Mouse (Mus musculus) liver, postnatal 0 days (tissue): ENCODE measurements around the gene Nav2. TPM values are rescaled to one million over a fixed set of nuclear protein-coding genes. Genes with fewer than 3 reads are reported as not detected.

Source experiments
- ATAC-seq: fragments of 200-750 bp; cut with Nextera tagmentation; 2 replicates; pipeline ENCODE4 v1.8.0; 2017; ENCODE audit warnings: mild to moderate bottlenecking, moderate library complexity
- DNase-seq: peaks from one replicate; pipeline ENCODE4 v3.0.0-alpha.2; 2016
- H3K27ac ChIP-seq: fragments of 300-500 bp; sonication (generic); 2 replicates; pipeline ENCODE4 v1.5.1; 2014; ENCODE audit warnings: antibody characterized with exemption, moderate library complexity, mild to moderate bottlenecking, low read depth
- H3K27me3 ChIP-seq: fragments of 300-500 bp; sonication (generic); 2 replicates; pipeline ENCODE4 v1.6.1; 2014; ENCODE audit warnings: low read length, control low read depth, mixed read lengths; ENCODE audit not compliant: insufficient read depth
- H3K36me3 ChIP-seq: fragments of 300-500 bp; sonication (generic); replicated peaks from 2 replicates; pipeline ENCODE4 v1.6.1; 2014; ENCODE audit warnings: mild to moderate bottlenecking, control low read depth, low read length, moderate library complexity, mixed read lengths; ENCODE audit not compliant: insufficient read depth
- H3K4me1 ChIP-seq: fragments of 300-500 bp; sonication (generic); 2 replicates; pipeline ENCODE4 v1.6.1; 2014; ENCODE audit warnings: antibody characterized with exemption, mild to moderate bottlenecking, control low read depth; ENCODE audit not compliant: insufficient read depth
- H3K4me2 ChIP-seq: fragments of 300-500 bp; sonication (generic); 2 replicates; pipeline ENCODE4 v1.6.1; 2014; ENCODE audit warnings: low read depth, mild to moderate bottlenecking, low read length, moderate library complexity, mixed read lengths
- H3K4me3 ChIP-seq: fragments of 300-500 bp; sonication (generic); 2 replicates; pipeline ENCODE4 v1.5.1; 2014; ENCODE audit warnings: low read depth, low read length
- H3K9ac ChIP-seq: fragments of 300-500 bp; sonication (generic); replicated peaks from 2 replicates; pipeline ENCODE4 v1.6.1; 2014; ENCODE audit warnings: mild to moderate bottlenecking, moderate library complexity
- H3K9me3 ChIP-seq: fragments of 300-500 bp; sonication (generic); 2 replicates; pipeline ENCODE4 v1.6.1; 2016; ENCODE audit warnings: mild to moderate bottlenecking, control low read depth, low read length, mixed read lengths
- CTCF ChIP-seq: sonication (generic); IDR thresholded peaks from 2 replicates; pipeline ENCODE4 v1.5.1; 2016; ENCODE audit warnings: antibody characterized with exemption, low read depth
- EP300 ChIP-seq: IDR thresholded peaks from 2 replicates; pipeline ENCODE4 v1.6.1; 2016; ENCODE audit warnings: antibody characterized with exemption, low read depth, mild to moderate bottlenecking
- WGBS: fragments of 180-500 bp; shearing (Covaris S2); extraction: QIAGEN DNeasy Blood & Tissue Kit; methylation state at CpG from one replicate; pipeline ENCODE4 v1.1.7; 2014; ENCODE audit not compliant: insufficient replicate concordance; 5-methylcytosine and 5-hydroxymethylcytosine counted together
- polyA plus RNA-seq: library from polyadenylated mRNA; unstranded; fragments of >200 nt; fragmentation: Nextera tagmentation; extraction: Ambion mirVana; gene quantifications from 2 replicates; pipeline ENCODE4 v1.2.1, GENCODE M21; 2015

Nav2 gene
- polyA plus RNA-seq, 1 experiment from 2014 or later, result 3.3 TPM

GRCm38 (mm10) chr7:49497426-49497892, 588.9 kb downstream of the Nav2 start:
- ATAC-seq (no peak), DNase-seq (no peak)
- no peaks in the 10 kb centered on the region for H3K27me3 ChIP-seq
- H3K4me3 ChIP-seq, result no peak overlapping the region
- peak overlapping the region; percentile 55; the same call in 1 of the 2 replicates for H3K27ac ChIP-seq
- 44% methylated on average over 4 of the region's 4 CpGs for WGBS
- no peaks in the 10 kb centered on the region for H3K9me3 ChIP-seq
- peak overlapping the region; percentile 42; the same call in 1 of the 2 replicates for H3K4me2 ChIP-seq
- TF ChIP-seq CTCF (no peak), EP300 (no peak)
- H3K4me1 ChIP-seq, result no peaks in the 10 kb centered on the region; the same call in none of the 2 replicates
- no peak overlapping the region for H3K9ac ChIP-seq
- H3K36me3 ChIP-seq, result no peaks in the 10 kb centered on the region; the same call in none of the 2 replicates

DNA sequence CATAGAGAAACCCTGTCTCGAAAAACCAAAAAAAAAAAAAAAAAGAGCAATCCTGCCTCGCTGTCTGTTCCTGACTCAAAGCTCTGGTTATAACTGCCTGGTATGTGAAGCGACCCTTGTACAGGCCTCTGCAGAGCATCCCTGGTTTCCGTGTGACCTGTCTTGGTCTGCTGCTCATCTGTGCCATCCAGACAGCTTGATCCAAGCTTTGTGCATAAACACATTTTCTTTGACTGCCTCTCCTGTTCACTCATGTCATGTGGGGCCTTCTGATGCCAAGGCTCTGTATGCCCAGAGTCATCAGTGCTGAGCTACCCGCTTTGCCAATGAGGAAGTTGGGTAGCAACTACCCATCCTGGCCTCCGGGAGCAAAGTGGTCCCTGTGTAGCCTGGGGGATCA, 591.1 kb downstream of the Nav2 start:
- Histone ChIP-seq H3K27me3 (no peaks in the 10 kb centered on the region), H3K36me3 (no peaks in the 10 kb centered on the region; the same call in 1 of the 2 replicates), H3K9me3 (no peaks in the 10 kb centered on the region), H3K4me2 (no peak overlapping the region), H3K27ac (no peak overlapping the region), H3K9ac (no peak overlapping the region), H3K4me1 (peaks cover 9% of the 10 kb centered on the region), H3K4me3 (no peak overlapping the region)
- ATAC-seq, result no peak
- TF ChIP-seq CTCF (no peak), EP300 (no peak)
- WGBS, result 66% methylated on average over 6 of the region's 6 CpGs
- no peak for DNase-seq

DNA sequence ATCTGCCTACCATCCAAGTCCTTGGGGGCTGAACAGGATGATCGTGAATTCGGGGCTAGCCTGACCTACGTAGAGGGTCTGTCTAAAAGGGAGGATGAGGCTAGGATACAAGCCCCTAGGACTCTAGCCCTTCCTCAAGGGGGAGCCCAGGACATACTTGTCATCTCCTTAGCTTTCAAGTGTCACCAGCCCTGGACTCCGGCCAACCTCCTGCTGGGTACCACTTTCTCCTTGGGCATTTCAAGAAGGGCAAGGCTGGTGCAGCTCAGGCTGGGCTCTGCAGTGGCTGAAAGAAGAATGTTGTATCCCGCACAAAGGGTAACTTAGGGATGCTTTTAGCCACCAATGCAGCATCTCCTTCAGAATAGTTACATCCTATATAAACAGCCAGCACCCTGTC, 592.4 kb downstream of the Nav2 start:
- H3K4me2 ChIP-seq, result no peak overlapping the region
- DNase-seq, result no peak
- no peaks in the 10 kb centered on the region for H3K9me3 ChIP-seq
- no peaks in the 10 kb centered on the region for H3K27me3 ChIP-seq
- H3K9ac ChIP-seq, result no peak overlapping the region
- H3K4me1 ChIP-seq, result peaks cover 15% of the 10 kb centered on the region
- ATAC-seq, result no peak
- no peak overlapping the region for H3K4me3 ChIP-seq
- H3K36me3 ChIP-seq, result no peaks in the 10 kb centered on the region; the same call in 1 of the 2 replicates
- WGBS, result 86% methylated on average over 5 of the region's 5 CpGs
- TF ChIP-seq EP300 (no peak), CTCF (no peak)
- H3K27ac ChIP-seq, result no peak overlapping the region

DNA sequence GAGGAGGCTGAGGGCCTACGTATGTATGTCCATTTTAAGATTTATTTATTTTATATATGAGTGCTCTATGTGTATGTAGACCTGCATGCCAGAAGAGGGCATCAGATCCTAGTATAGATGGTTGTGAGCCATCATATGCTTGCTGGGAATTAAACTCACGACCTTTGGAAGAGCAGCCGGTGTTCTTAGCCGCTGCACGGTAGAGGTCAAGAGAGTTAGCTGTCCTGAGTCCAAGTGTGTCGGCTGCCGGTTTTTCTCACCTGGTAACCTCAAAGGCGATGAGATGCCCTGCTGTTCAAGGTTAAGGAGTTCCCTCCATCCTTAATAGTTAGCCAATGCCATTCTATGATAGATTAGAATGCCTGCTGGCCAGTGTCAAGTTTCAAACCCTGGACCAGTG, 594.9 kb downstream of the Nav2 start:
- H3K4me3 ChIP-seq, result no peak overlapping the region
- DNase-seq, result no peak
- H3K4me1 ChIP-seq, result peaks cover 19% of the 10 kb centered on the region
- H3K36me3 ChIP-seq, result no peaks in the 10 kb centered on the region; the same call in 1 of the 2 replicates
- no peak overlapping the region for H3K9ac ChIP-seq
- no peak overlapping the region for H3K4me2 ChIP-seq
- TF ChIP-seq CTCF (peak; percentile 29; the same call in 1 of the 2 replicates), EP300 (no peak)
- H3K9me3 ChIP-seq, result no peaks in the 10 kb centered on the region
- 58% methylated on average over 8 of the region's 8 CpGs for WGBS
- ATAC-seq, result no peak
- no peak overlapping the region for H3K27ac ChIP-seq
- no peaks in the 10 kb centered on the region for H3K27me3 ChIP-seq

DNA sequence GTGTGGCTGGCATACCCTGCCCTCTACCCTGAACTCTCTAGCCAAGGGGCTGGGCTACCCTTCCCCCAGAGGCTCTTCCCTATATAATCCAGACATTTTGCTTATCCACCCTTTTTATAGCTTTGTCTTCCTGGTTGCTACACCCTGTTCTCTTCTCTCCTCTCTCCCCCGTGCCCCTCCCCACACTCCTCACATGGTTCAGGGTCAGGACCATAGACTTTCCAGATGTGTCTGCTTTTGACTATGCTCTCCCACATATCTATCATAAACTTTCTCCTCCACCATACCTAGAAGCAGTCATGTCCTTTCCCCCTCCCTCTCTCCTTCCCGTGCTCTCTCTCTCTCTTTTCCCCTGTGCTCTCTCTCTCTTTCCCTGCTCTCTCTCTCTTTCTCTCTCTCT, 595.4 kb downstream of the Nav2 start:
- WGBS, result 58% methylated on average over 2 of the region's 2 CpGs
- H3K9me3 ChIP-seq, result no peaks in the 10 kb centered on the region
- peaks cover 21% of the 10 kb centered on the region for H3K4me1 ChIP-seq
- DNase-seq, result no peak
- H3K9ac ChIP-seq, result no peak overlapping the region
- TF ChIP-seq CTCF (no peak), EP300 (no peak)
- H3K27ac ChIP-seq, result peak overlapping the region; percentile 79; the same call in 1 of the 2 replicates
- H3K36me3 ChIP-seq, result no peaks in the 10 kb centered on the region; the same call in 1 of the 2 replicates
- H3K27me3 ChIP-seq, result no peaks in the 10 kb centered on the region
- no peak overlapping the region for H3K4me2 ChIP-seq
- H3K4me3 ChIP-seq, result no peak overlapping the region
- no peak for ATAC-seq

DNA sequence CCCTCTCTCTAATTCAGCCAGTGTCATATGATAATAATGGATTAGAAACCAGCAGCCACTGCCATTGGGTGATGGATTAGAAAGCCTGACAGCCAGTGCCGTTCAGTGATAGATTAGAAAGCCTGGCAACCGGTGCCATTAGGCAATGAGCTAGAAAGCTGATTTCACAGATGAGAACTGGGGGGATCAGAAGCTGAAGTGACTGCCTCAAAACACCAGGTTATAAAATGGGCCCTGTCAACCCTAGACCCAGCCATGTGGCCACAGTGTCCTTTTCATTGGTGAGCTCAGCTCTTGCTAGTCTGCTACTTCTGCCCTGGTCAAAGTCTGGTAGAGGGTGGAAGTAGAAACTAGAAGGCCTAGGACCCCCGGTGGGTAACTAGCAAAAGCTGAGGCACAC, 595.8 kb downstream of the Nav2 start:
- Histone ChIP-seq H3K27me3 (no peaks in the 10 kb centered on the region), H3K9ac (no peak overlapping the region), H3K27ac (peak overlapping the region; percentile 79), H3K4me3 (no peak overlapping the region), H3K36me3 (no peaks in the 10 kb centered on the region; the same call in 1 of the 2 replicates), H3K4me1 (peaks cover 22% of the 10 kb centered on the region), H3K4me2 (no peak overlapping the region), H3K9me3 (no peaks in the 10 kb centered on the region)
- ATAC-seq, result no peak
- TF ChIP-seq CTCF (no peak), EP300 (no peak)
- DNase-seq, result no peak
- 36% methylated on average over 3 of the region's 3 CpGs for WGBS

GRCm38 (mm10) chr7:49505024-49505423, 596.5 kb downstream of the Nav2 start:
- Histone ChIP-seq H3K27me3 (no peaks in the 10 kb centered on the region), H3K36me3 (no peaks in the 10 kb centered on the region; the same call in 1 of the 2 replicates), H3K9ac (no peak overlapping the region), H3K4me2 (no peak overlapping the region), H3K9me3 (no peaks in the 10 kb centered on the region), H3K4me1 (peaks cover 25% of the 10 kb centered on the region), H3K27ac (peak overlapping the region; percentile 79), H3K4me3 (no peak overlapping the region)
- 55% methylated on average over 2 of the region's 3 CpGs for WGBS
- TF ChIP-seq EP300, result no peak
- no peak for TF ChIP-seq CTCF
- ATAC-seq (no peak), DNase-seq (no peak)
